Mouse (Mus musculus) CD4-positive, CD25-positive, alpha-beta regulatory T cell (primary cell): ENCODE results near the gene Cacna1i. TPM values are rescaled to one million over a fixed set of nuclear protein-coding genes. Genes with fewer than 3 reads are reported as not detected.

Experiments
- polyA plus RNA-seq: library from polyadenylated mRNA; unstranded; fragments of 100-300 nt; shearing (Covaris generic); gene quantifications from one replicate; pipeline ENCODE4 v1.2.1, GENCODE M21; 2017

Cacna1i gene
- 0.05 TPM for polyA plus RNA-seq

DNA sequence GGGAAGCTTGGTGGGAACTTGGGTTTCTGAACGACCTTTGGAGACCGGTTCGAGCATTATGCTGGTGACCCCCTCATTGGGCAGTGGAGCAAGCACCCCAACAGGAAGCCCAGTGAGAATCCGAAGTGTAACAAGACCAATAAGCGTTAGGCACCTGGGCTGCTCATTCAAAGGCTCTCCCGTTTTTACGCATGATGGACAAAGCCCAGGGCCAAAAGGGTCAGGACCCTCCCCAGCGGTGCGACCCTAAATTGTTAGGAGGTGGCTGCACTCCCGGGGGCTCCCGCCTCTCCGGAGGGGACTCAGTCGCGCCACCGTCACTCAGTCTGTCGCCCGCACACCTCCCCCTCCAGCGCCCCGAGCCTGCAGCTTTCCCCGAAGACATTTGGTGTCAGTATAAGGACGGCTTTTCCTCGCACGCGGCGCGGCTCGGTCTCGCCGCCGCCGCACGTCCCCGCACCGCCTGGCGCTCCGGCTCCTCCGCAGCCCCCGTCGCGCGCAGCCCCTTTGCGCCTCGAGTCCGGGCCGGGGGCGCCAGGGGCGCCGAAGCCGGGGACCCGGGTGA, at the start of gene Cacna1i:
Gene Cacna1i, plus strand, starts transcription at position 388 of the 565 bp plus-strand sequence.

DNA sequence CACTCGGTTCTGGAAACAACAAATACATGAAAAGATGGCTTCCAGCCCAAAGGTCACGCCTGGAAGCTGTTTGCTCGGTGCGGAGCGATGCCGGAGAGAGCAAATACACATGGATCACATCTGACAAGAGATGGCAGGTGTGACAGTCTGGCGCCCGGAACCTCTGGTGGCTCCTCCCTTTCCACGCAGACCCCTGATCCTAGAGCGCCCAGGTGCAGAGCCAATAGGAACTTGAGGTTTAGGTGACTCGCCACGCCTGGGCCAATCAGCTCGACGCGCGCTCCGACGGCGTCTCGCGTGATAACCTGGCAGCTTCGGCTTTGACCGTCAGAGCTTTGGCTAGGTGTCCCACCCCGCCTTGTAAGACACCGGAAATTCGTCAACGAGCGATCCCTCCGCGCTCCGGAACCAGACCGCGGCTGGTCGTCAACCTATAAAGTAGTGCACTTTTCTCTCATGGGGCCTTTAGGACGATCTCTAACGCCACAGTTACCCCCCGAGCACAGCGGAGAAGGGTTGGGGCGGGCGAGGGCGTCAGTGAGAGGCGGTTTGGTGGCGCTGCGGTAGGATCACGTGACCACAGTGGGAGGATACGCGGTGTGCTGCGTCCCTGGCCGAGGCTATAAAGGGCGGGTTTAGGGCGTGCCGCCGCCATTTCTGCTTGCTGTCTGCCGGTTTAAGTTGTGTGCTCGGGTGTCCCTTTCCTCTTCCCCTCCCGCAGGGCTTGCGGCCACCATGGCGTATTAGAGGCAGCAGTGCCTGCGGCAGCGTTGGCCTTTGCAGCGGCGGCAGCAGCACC, 32.0 kb upstream of the Cacna1i start, which contains the start of gene Atf4:
Gene Atf4, plus strand, starts transcription at position 338 of the 799 bp plus-strand sequence.

GRCm38 (mm10) chr15:80263610-80264575, 23.1 kb upstream of the Cacna1i start, which contains the start of gene Rps19bp1:
TSS of gene Rps19bp1 (minus strand) at chr15:80264315.

Other genes starting within 250 kb of the Cacna1i start
- 1.1 TPM for gene Syngr1, start 195.9 kb upstream of the Cacna1i start, polyA plus RNA-seq
- 1,367 TPM for gene Rpl3, start 195.4 kb upstream of the Cacna1i start, polyA plus RNA-seq
- gene Tab1, start 154.1 kb upstream of the Cacna1i start, polyA plus RNA-seq = 29.7 TPM
- gene Mgat3, start 113.5 kb upstream of the Cacna1i start, polyA plus RNA-seq = not detected
- 29.1 TPM for gene Mief1, start 53.2 kb upstream of the Cacna1i start, polyA plus RNA-seq
- not detected for gene AC140267.1, start 51.4 kb upstream of the Cacna1i start, polyA plus RNA-seq
- gene Atf4, start 32.1 kb upstream of the Cacna1i start, polyA plus RNA-seq = 97.4 TPM
- gene Rps19bp1, start 22.9 kb upstream of the Cacna1i start, polyA plus RNA-seq = 30.2 TPM